Mouse (Mus musculus) yolk sac, embryonic 10.5 days (tissue): ENCODE results near the gene Gm8220.
"Not testable (repeated sequence)": the region's sequence is repeated elsewhere in the genome, so short reads cannot be mapped to it uniquely, and the experiment has no call there.

Source experiments
- DNase-seq: peaks from one replicate; pipeline ENCODE4 v3.0.0-alpha.2; 2017; ENCODE audit warnings: low spot score

Gene Gm8220

DNA sequence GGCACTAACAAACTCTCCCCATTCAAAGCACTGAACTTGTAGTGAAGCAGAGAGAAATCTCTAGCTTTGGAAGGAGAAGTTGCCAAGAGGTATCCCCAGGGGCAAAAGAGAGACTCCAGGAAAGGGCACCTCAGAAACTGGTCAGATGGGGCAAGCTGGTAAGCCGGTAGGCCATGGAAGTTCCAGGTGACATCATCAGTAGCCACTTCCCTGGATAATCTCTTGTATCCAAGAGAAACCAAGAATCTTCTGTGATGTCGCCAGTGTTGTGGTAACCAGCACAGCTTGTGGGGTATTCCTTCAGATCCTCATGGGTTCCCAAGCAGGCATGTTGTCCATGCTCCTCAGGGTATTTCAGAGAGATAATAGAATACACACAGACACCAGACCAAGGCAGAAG lies at the start of gene Gm8220:
TSS of gene Gm8220 (plus strand) at position 301 of the 400 bp plus-strand sequence.
- DNase-seq, result not testable (repeated sequence)

DNA sequence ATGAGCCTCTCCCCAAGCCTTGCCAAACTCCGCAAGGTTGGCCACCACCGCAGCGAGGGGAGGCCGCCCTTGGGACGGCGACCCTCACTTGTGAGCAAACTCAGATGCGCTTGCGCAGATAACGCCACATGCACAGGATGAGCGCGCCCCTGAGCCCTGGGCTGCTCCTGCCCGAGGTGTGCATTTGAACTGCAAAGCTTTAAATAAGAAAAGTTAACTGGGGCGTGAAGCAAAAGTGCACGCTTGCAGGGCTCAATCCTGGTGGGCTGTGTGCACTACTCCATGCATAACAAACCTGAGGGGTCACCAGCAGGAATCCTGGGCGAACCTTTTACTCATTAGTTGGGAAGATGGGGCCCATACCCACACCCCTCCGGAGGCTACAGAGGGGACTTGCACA lies 37.3 kb upstream of the Gm8220 start:
- no peak for DNase-seq

DNA sequence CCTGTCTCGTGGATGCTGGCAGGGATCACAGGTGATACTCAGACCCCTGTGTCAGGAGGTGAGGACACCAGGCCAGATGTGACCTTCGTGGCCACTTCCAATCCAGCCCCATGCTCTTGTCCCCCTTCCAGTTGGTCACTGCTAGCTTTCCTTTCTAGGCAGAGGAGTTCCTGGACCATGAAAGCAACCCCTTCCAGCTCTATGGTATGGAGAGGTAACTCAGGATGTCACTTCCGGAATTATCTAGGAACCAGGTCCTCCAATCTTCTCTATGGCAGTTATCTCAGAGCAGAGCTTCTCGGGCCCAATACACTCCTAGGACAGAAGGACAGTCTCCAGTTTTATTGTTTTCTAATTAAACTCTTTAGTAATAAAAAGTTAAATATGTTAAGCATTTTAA lies 26.7 kb downstream of the Gm8220 start:
- not testable (repeated sequence) for DNase-seq

DNA sequence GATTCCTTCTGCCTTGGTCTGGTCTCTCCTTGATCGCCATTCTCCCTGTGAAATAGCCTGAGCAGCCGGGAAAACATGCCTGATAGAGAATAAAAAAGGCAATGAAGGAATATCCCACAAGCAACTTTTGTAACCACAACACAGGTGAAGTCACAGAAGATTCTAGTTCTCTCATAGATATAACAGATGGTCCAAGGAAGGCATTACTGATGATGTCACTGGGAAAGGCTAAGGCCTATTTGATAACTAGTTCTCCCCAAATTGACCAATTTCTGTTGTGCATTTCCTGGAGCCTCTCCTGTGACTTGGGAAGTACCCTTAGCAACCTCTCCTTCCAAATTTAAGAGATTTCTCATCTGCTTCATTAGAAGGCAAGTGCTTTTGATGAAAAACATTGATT lies 53.1 kb downstream of the Gm8220 start, which contains the start of gene Gm5930:
TSS of gene Gm5930 (minus strand) at position 101 of the 400 bp plus-strand sequence.
- not testable (repeated sequence) for DNase-seq
